Mouse (Mus musculus): Measurements from ENCODE around the gene Ormdl3. TPM values are rescaled to one million over a fixed set of nuclear protein-coding genes. Genes with fewer than 3 reads are reported as not detected.

The Ormdl3 gene
- polyA plus RNA-seq, 1 experiment, result 60.2 TPM

- TF ChIP-seq CTCF (conservative IDR thresholded peaks at IDR 0.05; ENCODE audit: insufficient read depth, insufficient read length, low read depth, low read length) (no peak), POLR2A (IDR thresholded peaks at IDR 0.05; ENCODE audit: low read depth, low read length) (no peak)
- H3K4me1 ChIP-seq (ENCODE audit: control insufficient read depth, insufficient read depth, low read length), result peaks cover 2% of the 10 kb centered on the region; the same call in 1 of the 2 replicates
- H3K27me3 ChIP-seq (replicated peaks; ENCODE audit: control insufficient read depth, insufficient read depth, low read length), result no peaks in the 10 kb centered on the region
- H3K27ac ChIP-seq (ENCODE audit: insufficient read depth, low read depth, low read length), result no peak overlapping the region
- WGBS, result 93% methylated on average over 3 of the region's 3 CpGs
- H3K36me3 ChIP-seq (ENCODE audit: control insufficient read depth, insufficient read depth, low read length), result no peaks in the 10 kb centered on the region; the same call in 1 of the 2 replicates
- no peak for DNase-seq
- H3K4me3 ChIP-seq (ENCODE audit: insufficient read depth, low read depth, low read length), result no peak overlapping the region
Measured at GRCm38 (mm10) chr11:98583265-98583552, 4.0 kb downstream of the Ormdl3 start.

- Histone ChIP-seq H3K36me3 (ENCODE audit: control insufficient read depth, insufficient read depth, low read length) (no peaks in the 10 kb centered on the region; the same call in 1 of the 2 replicates), H3K4me1 (ENCODE audit: control insufficient read depth, insufficient read depth, low read length) (no peaks in the 10 kb centered on the region; the same call in 1 of the 2 replicates), H3K27me3 (replicated peaks; ENCODE audit: control insufficient read depth, insufficient read depth, low read length) (no peaks in the 10 kb centered on the region), H3K4me3 (ENCODE audit: insufficient read depth, low read depth, low read length) (no peak overlapping the region), H3K27ac (ENCODE audit: insufficient read depth, low read depth, low read length) (no peak overlapping the region)
- 89% methylated on average over 12 of the region's 12 CpGs for WGBS
- DNase-seq, result no peak
- no peak for TF ChIP-seq CTCF (conservative IDR thresholded peaks at IDR 0.05; ENCODE audit: insufficient read depth, insufficient read length, low read depth, low read length)
- no peak for TF ChIP-seq POLR2A (IDR thresholded peaks at IDR 0.05; ENCODE audit: low read depth, low read length)
Measured at GRCm38 (mm10) chr11:98582551-98583264, 4.5 kb downstream of the Ormdl3 start.

GRCm38 (mm10) chr11:98582030-98582388 lies 5.2 kb downstream of the Ormdl3 start:
- no peak overlapping the region for H3K27ac ChIP-seq (ENCODE audit: insufficient read depth, low read depth, low read length)
- WGBS, result 91% methylated on average over 8 of the region's 8 CpGs
- TF ChIP-seq CTCF (conservative IDR thresholded peaks at IDR 0.05; ENCODE audit: insufficient read depth, insufficient read length, low read depth, low read length), result no peak
- TF ChIP-seq POLR2A (IDR thresholded peaks at IDR 0.05; ENCODE audit: low read depth, low read length), result no peak

GRCm38 (mm10) chr11:98581286-98582029 lies 5.7 kb downstream of the Ormdl3 start:
- 77% methylated on average over 17 of the region's 17 CpGs for WGBS
- Histone ChIP-seq H3K4me3 (ENCODE audit: insufficient read depth, low read depth, low read length) (no peak overlapping the region), H3K27ac (ENCODE audit: insufficient read depth, low read depth, low read length) (no peak overlapping the region), H3K4me1 (ENCODE audit: control insufficient read depth, insufficient read depth, low read length) (no peaks in the 10 kb centered on the region; the same call in 1 of the 2 replicates), H3K27me3 (replicated peaks; ENCODE audit: control insufficient read depth, insufficient read depth, low read length) (no peaks in the 10 kb centered on the region), H3K36me3 (ENCODE audit: control insufficient read depth, insufficient read depth, low read length) (no peaks in the 10 kb centered on the region; the same call in 1 of the 2 replicates)
- no peak for DNase-seq
- no peak for TF ChIP-seq POLR2A (IDR thresholded peaks at IDR 0.05; ENCODE audit: low read depth, low read length)

More at GRCm38 (mm10) chr11:98582030-98582388, 5.2 kb downstream of the Ormdl3 start:
- no peak for DNase-seq
- Histone ChIP-seq H3K4me3 (ENCODE audit: insufficient read depth, low read depth, low read length) (no peak overlapping the region), H3K36me3 (ENCODE audit: control insufficient read depth, insufficient read depth, low read length) (no peaks in the 10 kb centered on the region; the same call in 1 of the 2 replicates), H3K27me3 (replicated peaks; ENCODE audit: control insufficient read depth, insufficient read depth, low read length) (no peaks in the 10 kb centered on the region), H3K4me1 (ENCODE audit: control insufficient read depth, insufficient read depth, low read length) (no peaks in the 10 kb centered on the region; the same call in 1 of the 2 replicates)

GRCm38 (mm10) chr11:98580301-98581121 lies 6.7 kb downstream of the Ormdl3 start:
- no peak overlapping the region for H3K27ac ChIP-seq (ENCODE audit: insufficient read depth, low read depth, low read length)
- 64% methylated on average over 16 of the region's 16 CpGs for WGBS
- no peak overlapping the region for H3K4me3 ChIP-seq (ENCODE audit: insufficient read depth, low read depth, low read length)
- TF ChIP-seq POLR2A (IDR thresholded peaks at IDR 0.05; ENCODE audit: low read depth, low read length) (no peak), CTCF (conservative IDR thresholded peaks at IDR 0.05; ENCODE audit: insufficient read depth, insufficient read length, low read depth, low read length) (no peak)
- no peaks in the 10 kb centered on the region; the same call in 1 of the 2 replicates for H3K36me3 ChIP-seq (ENCODE audit: control insufficient read depth, insufficient read depth, low read length)
- DNase-seq, result peak; percentile 30
- H3K27me3 ChIP-seq (replicated peaks; ENCODE audit: control insufficient read depth, insufficient read depth, low read length), result no peaks in the 10 kb centered on the region
- no peaks in the 10 kb centered on the region; the same call in 1 of the 2 replicates for H3K4me1 ChIP-seq (ENCODE audit: control insufficient read depth, insufficient read depth, low read length)

- peak; percentile 25 for DNase-seq
- WGBS, result 61% methylated on average over 5 of the region's 5 CpGs
Measured at GRCm38 (mm10) chr11:98577776-98578175, 9.4 kb downstream of the Ormdl3 start.

More at GRCm38 (mm10) chr11:98577776-98578175, 9.4 kb downstream of the Ormdl3 start:
- no peak overlapping the region for H3K4me3 ChIP-seq (ENCODE audit: insufficient read depth, low read depth, low read length)
- TF ChIP-seq CTCF (conservative IDR thresholded peaks at IDR 0.05; ENCODE audit: insufficient read depth, insufficient read length, low read depth, low read length), result no peak
- no peak for TF ChIP-seq POLR2A (IDR thresholded peaks at IDR 0.05; ENCODE audit: low read depth, low read length)
- H3K27me3 ChIP-seq (replicated peaks; ENCODE audit: control insufficient read depth, insufficient read depth, low read length), result no peaks in the 10 kb centered on the region
- H3K27ac ChIP-seq (ENCODE audit: insufficient read depth, low read depth, low read length), result no peak overlapping the region
- no peaks in the 10 kb centered on the region for H3K4me1 ChIP-seq (ENCODE audit: control insufficient read depth, insufficient read depth, low read length)
- no peaks in the 10 kb centered on the region; the same call in 1 of the 2 replicates for H3K36me3 ChIP-seq (ENCODE audit: control insufficient read depth, insufficient read depth, low read length)
